In genomic region chr4:57153838-57154237, GRCm38 (mm10) we compare ENCODE assay signal across 8 mouse cellular contexts. TPM values are rescaled to one million over a fixed set of nuclear protein-coding genes. Genes with fewer than 3 reads are reported as not detected.
DNase-seq lines count a peak whose midpoint lies in the region; ATAC-seq and TF ChIP-seq lines count a peak whose summit lies in the region.

No protein-coding gene starts in this region.

- H3K4me1 ChIP-seq in heart, postnatal 0 days (ENCODE audit: control insufficient read depth, insufficient read depth): peaks cover 10% of the 10 kb centered on the region; the same call in 1 of the 2 replicates
- H3K4me1 ChIP-seq in heart, adult 2 months (ENCODE audit: control insufficient read depth, insufficient read depth, low read length): peaks cover 3% of the 10 kb centered on the region; the same call in 1 of the 2 replicates
- H3K4me1 ChIP-seq in forebrain, embryonic 10.5 days: peaks cover 18% of the 10 kb centered on the region
- peaks cover 10% of the 10 kb centered on the region for H3K4me1 ChIP-seq in midbrain, embryonic 13.5 days (replicated peaks)

- H3K4me2 ChIP-seq in heart, postnatal 0 days (ENCODE audit: low read depth, low read length): peak overlapping the region; percentile 41
- peak overlapping the region; percentile 23 for H3K4me2 ChIP-seq in midbrain, embryonic 13.5 days (replicated peaks)

- no peak for TF ChIP-seq POLR2A in heart, adult 2 months (IDR thresholded peaks at IDR 0.05; ENCODE audit: insufficient read depth, low read depth, low read length)

- TF ChIP-seq EP300 in heart, postnatal 0 days (IDR thresholded peaks at IDR 0.05; ENCODE audit: low read depth): no peak
- TF ChIP-seq EP300 in heart, adult 2 months (IDR thresholded peaks at IDR 0.05; ENCODE audit: insufficient read depth, low read depth, low read length): no peak

- no peaks in the 10 kb centered on the region for H3K79me2 ChIP-seq in heart, adult 2 months (replicated peaks; ENCODE audit: control insufficient read depth, insufficient read depth, low read length)

- H3K27ac ChIP-seq in heart, postnatal 0 days (ENCODE audit: low read depth): no peak overlapping the region; the same call in 1 of the 2 replicates
- no peak overlapping the region for H3K27ac ChIP-seq in heart, adult 2 months
- H3K27ac ChIP-seq in forebrain, embryonic 10.5 days: peak overlapping the region; percentile 83
- no peak overlapping the region for H3K27ac ChIP-seq in midbrain, embryonic 13.5 days

- no peaks in the 10 kb centered on the region for H3K36me3 ChIP-seq in heart, postnatal 0 days (replicated peaks; ENCODE audit: control insufficient read depth, insufficient read depth, low read length)
- no peaks in the 10 kb centered on the region for H3K36me3 ChIP-seq in heart, adult 2 months (ENCODE audit: control insufficient read depth, insufficient read depth, low read length)
- no peaks in the 10 kb centered on the region for H3K36me3 ChIP-seq in forebrain, embryonic 10.5 days (replicated peaks)
- H3K36me3 ChIP-seq in midbrain, embryonic 13.5 days: no peaks in the 10 kb centered on the region

- DNase-seq in heart, postnatal 0 days (ENCODE audit: low spot score): no peak
- DNase-seq in heart, adult 2 months: no peak
- DNase-seq in forebrain, embryonic 10.5 days (ENCODE audit: extremely low spot score, low spot score): no peak
- peak; percentile 48 for DNase-seq in kidney, postnatal 14 days
- DNase-seq in testis, postnatal 10 days (ENCODE audit: low spot score): no peak
- no peak for DNase-seq in retina, embryonic 14.5 days (ENCODE audit: low spot score)
- DNase-seq in T-cell, adult 2 months (ENCODE audit: low spot score): no peak

- H3K4me3 ChIP-seq in heart, postnatal 0 days (ENCODE audit: low read depth, low read length): 0 out of 2 replicates have a peak overlapping the region, but pooled peaks have one; percentile 3
- no peak overlapping the region for H3K4me3 ChIP-seq in heart, adult 2 months
- peak overlapping the region; percentile 23 for H3K4me3 ChIP-seq in forebrain, embryonic 10.5 days
- no peak overlapping the region for H3K4me3 ChIP-seq in midbrain, embryonic 13.5 days (replicated peaks)

- TF ChIP-seq CTCF in heart, postnatal 0 days (IDR thresholded peaks at IDR 0.05; ENCODE audit: low read depth): no peak
- no peak for TF ChIP-seq CTCF in heart, adult 2 months (IDR thresholded peaks at IDR 0.05)

- H3K9ac ChIP-seq in heart, postnatal 0 days (replicated peaks; ENCODE audit: low read depth, low read length): no peak overlapping the region; the same call in 1 of the 2 replicates
- H3K9ac ChIP-seq in heart, adult 2 months (ENCODE audit: low read depth, low read length): no peak overlapping the region
- H3K9ac ChIP-seq in midbrain, embryonic 13.5 days (replicated peaks): no peak overlapping the region

- no peaks in the 10 kb centered on the region for H3K9me3 ChIP-seq in heart, postnatal 0 days (replicated peaks; ENCODE audit: control insufficient read depth, low read length)
- no peaks in the 10 kb centered on the region for H3K9me3 ChIP-seq in forebrain, embryonic 10.5 days
- no peaks in the 10 kb centered on the region for H3K9me3 ChIP-seq in midbrain, embryonic 13.5 days

- ATAC-seq in heart, postnatal 0 days (ENCODE audit: insufficient read depth, low read depth): peak; percentile 47; the same call in 1 of the 2 replicates
- ATAC-seq in midbrain, embryonic 13.5 days: peak; percentile 67

- H3K27me3 ChIP-seq in heart, postnatal 0 days (ENCODE audit: control insufficient read depth, insufficient read depth, low read length): no peaks in the 10 kb centered on the region
- H3K27me3 ChIP-seq in heart, adult 2 months (ENCODE audit: control insufficient read depth, insufficient read depth, low read length): no peaks in the 10 kb centered on the region
- peaks cover 6% of the 10 kb centered on the region; the same call in 1 of the 2 replicates for H3K27me3 ChIP-seq in forebrain, embryonic 10.5 days (ENCODE audit: poor library complexity, severe bottlenecking)
- H3K27me3 ChIP-seq in midbrain, embryonic 13.5 days: 0 out of 2 replicates have a peak, but pooled peaks cover 3% of the 10 kb centered on the region

- WGBS in heart, postnatal 0 days: 38% methylated on average over 8 of the region's 8 CpGs
- WGBS in heart, adult 2 months: 48% methylated on average over 8 of the region's 8 CpGs
- WGBS in forebrain, embryonic 10.5 days: 44% methylated on average over 8 of the region's 8 CpGs
- WGBS in midbrain, embryonic 13.5 days: 52% methylated on average over 8 of the region's 8 CpGs

- intact Hi-C loops in heart, adult 2 months (cut with DNase I): no loop called here

RNA-seq across cellular contexts. Expression of gene Epb41l4b, which starts 10.6 kb away (rescaled TPM):
- 0.19 and 3.1 TPM in 2 replicates for total RNA-seq in heart, postnatal 0 days (2014; rRNA removed; ENCODE audit: low replicate concordance)
- polyA plus RNA-seq in heart, postnatal 0 days (2015; fragmentation: Nextera tagmentation; extraction: Ambion mirVana): 0.34 and 0.37 TPM in 2 replicates
- 1 to 10 TPM; 2.6 to 3.0 TPM for total RNA-seq in heart, adult 2 months (2021)
- 1.9 and 2.3 TPM in 2 replicates for polyA plus RNA-seq in heart, adult 2 months (2012; rRNA removed)
- polyA plus RNA-seq in forebrain, embryonic 10.5 days (2016; fragmentation: Nextera tagmentation; extraction: Ambion mirVana): 0.37 and 0.38 TPM in 2 replicates
- 1.9 and 2.3 TPM in 2 replicates for polyA plus RNA-seq in midbrain, embryonic 13.5 days (2015; fragmentation: Nextera tagmentation; extraction: Ambion mirVana)

Comparison
In these comparisons a context has a peak if more than half of its experiments do, and no peak if none do; other contexts are left out.
1. H3K4me3 ChIP-seq: peak in heart, postnatal 0 days (single experiment) and forebrain, embryonic 10.5 days (single experiment); none in heart, adult 2 months (single experiment) and midbrain, embryonic 13.5 days (single experiment).